Mouse (Mus musculus) embryonic fibroblast, embryonic 13.5 days (primary cell): ENCODE data around the gene Prss27. TPM values are rescaled to one million over a fixed set of nuclear protein-coding genes. Genes with fewer than 3 reads are reported as not detected.
A peak's percentile ranks its signal among the peaks of the same experiment; 100 is the strongest.
"Not testable (repeated sequence)": the region's sequence is repeated elsewhere in the genome, so short reads cannot be mapped to it uniquely, and the experiment has no call there.

ENCODE experiments used
- H3K27ac ChIP-seq: 2 replicates; pipeline ENCODE4 v1.5.1; 2012; ENCODE audit warnings: low read length, control low read depth, inconsistent platforms; ENCODE audit not compliant: insufficient read depth
- H3K4me1 ChIP-seq: 2 replicates; pipeline ENCODE4 v1.6.1; 2011; ENCODE audit warnings: low read length; ENCODE audit not compliant: control insufficient read depth, insufficient read depth
- H3K4me3 ChIP-seq: 2 replicates; pipeline ENCODE4 v1.5.1; 2011; ENCODE audit warnings: mild to moderate bottlenecking, control low read depth, low read length; ENCODE audit not compliant: insufficient read depth
- CTCF ChIP-seq: IDR thresholded peaks from 2 replicates; pipeline ENCODE4 v1.5.1; 2011; ENCODE audit warnings: mild to moderate bottlenecking, control low read depth, low read length, moderate library complexity, borderline replicate concordance; ENCODE audit not compliant: insufficient read depth
- POLR2A ChIP-seq: IDR thresholded peaks from 2 replicates; pipeline ENCODE4 v1.6.1; 2011; ENCODE audit warnings: low read depth, mild to moderate bottlenecking, control low read depth, low read length, moderate library complexity
- polyA plus RNA-seq: library from polyadenylated mRNA; stranded (reverse); fragments of >200 nt; gene quantifications from 2 replicates; pipeline ENCODE4 v1.2.4, GENCODE M21; 2011; ENCODE audit warnings: low read depth; ENCODE audit not compliant: missing spikeins, insufficient read length

The Prss27 gene
- polyA plus RNA-seq, 1 experiment = 0.42 TPM

DNA sequence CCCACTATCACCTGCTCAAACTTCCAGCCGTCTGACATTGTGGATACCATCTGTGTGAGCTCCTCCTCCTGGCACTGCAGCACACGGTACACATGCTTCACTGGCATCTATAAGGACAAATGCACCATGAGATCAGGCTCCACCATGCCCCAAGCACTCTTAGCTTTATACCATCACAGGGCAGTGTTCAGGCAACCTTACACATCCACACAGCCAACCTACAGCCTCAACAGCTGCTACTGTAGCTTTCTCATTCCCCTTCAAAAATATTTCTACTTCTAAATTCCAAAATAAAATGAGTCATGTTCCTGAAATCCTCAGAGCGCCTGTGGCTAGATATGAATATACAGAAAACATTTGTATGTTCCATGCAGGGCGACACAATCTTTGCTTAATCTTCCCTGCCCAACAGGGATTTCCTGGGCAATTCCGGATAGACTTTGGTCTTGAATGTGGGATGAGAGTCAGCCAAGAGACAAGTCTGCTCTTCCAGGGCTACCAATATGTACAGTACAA, 19.8 kb downstream of the Prss27 start:
- H3K27ac ChIP-seq = peak overlapping the region; percentile 30; the same call in 1 of the 2 replicates
- TF ChIP-seq CTCF (no peak), POLR2A (no peak)
- H3K4me3 ChIP-seq = no peak overlapping the region
- peaks cover 10% of the 10 kb centered on the region for H3K4me1 ChIP-seq

DNA sequence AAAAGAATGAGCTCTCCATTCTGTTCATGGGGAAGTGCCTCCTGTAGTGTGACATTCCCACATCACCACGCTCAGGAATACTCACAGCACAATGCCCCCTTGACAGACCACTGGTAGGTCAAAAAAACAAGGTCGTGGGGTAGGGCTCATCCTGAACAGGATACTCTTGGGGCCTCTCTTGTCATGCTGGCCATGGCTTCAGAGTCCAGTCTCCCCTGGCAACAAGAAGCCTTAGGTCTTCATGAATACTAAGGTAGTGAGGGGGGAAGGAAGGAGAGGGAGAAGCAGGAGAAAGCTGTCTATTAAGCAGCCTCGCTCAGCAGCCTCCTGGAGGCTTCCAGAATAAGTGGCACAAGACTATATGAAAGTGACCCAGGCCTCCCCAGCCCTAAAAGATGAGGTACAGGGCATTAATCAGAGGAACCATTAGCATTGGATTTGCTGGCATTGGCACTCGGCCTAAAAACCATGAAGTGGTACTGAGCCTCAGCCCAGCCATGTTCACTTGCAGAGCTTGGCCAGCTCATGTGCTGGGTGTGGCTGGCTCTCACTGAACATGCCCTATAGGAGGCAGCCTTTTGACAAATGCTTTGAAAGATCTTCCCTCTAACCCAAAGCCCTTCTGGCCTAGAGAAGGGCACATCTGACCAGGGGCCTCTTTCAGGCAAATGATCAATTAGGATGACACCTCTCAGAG, 24.7 kb downstream of the Prss27 start:
- TF ChIP-seq POLR2A = no peak
- TF ChIP-seq CTCF = no peak
- Histone ChIP-seq H3K4me3 (no peak overlapping the region), H3K27ac (no peak overlapping the region), H3K4me1 (peaks cover 10% of the 10 kb centered on the region)

DNA sequence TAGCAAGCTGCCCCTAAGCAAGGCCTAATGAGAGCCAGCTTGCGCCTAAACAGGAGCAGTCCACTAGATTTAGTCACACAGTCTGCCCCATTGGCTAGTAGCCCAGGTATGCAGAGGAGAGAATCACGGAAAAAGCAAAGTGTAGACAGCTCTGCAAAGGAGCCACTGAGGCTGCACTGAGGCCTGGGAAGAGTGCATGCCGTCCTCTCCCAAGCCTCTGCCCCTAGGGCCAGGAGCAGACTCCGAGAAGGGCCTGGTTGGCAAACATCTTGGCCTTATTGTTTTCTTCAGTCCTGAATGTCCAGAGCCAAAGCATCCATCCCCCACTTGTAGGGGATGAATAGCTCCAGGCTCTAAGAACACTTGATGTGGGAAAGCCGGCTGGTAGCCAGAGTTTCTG, 30.3 kb downstream of the Prss27 start:
- Histone ChIP-seq H3K4me3 (no peak overlapping the region), H3K27ac (peak overlapping the region; percentile 84), H3K4me1 (peaks cover 22% of the 10 kb centered on the region)
- no peak for TF ChIP-seq CTCF
- no peak for TF ChIP-seq POLR2A

DNA sequence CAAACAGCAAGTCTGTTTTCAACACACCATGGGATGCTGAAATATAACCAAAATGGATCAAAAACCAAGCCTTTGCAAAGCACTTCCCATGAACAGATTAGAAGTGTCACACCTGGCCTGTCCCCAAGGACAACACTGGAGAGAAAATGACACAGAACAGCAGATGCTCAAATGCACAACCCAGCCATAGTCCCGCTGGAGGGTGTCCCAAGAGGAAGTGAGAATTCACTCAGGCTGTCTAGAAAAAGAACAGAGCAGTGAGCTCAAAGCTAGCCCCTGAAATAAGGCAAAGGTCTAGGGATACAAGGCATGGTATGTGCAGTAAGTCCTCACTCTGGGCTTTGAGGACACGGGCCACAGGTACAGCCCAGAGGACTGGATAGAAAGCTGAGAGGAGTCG, 31.6 kb downstream of the Prss27 start:
- Histone ChIP-seq H3K27ac (peak overlapping the region; percentile 58; the same call in 1 of the 2 replicates), H3K4me1 (peaks cover 22% of the 10 kb centered on the region), H3K4me3 (no peak overlapping the region)
- no peak for TF ChIP-seq POLR2A
- TF ChIP-seq CTCF = no peak

DNA sequence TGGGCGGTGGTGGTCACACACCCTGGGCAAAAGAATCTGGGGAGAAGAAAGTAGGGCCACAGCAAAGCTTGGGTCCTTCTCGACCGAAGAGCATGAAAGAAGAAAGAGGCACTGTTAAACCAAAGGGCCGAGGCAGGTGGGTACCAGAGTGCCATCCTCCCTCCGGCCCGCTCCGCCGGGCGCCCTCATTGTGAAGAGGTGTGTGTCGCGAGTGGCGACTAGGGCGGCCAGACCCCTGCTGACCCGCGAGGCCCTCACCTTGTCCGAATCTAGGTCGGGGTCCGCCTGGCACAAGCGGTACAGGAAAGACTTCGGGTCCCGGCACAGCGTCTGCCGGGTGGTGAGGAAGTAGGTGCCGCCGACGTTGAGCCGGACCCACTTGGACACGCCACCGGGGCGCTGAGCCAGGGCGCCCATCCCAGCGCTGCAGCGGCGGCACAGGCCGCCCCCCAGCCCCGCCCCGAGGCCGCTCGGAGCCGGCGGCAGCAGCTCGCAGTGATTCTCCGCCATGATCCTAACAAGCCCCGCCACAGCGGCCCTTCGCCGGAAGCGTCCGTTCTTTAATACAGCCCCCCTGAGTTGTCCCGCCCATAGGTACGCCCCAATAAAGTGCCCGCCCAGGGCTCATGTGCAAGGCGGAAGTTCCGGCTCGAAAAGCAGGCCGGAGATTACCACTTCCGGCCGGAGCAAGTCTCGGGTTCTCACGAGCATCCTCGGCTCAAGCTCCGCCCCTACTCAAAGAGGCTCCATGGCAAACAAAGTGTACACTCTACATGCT, 35.2 kb downstream of the Prss27 start, which contains the start of gene Kctd5:
TSS of gene Kctd5 (minus strand) at position 567 of the 778 bp plus-strand sequence.
- TF ChIP-seq CTCF (no peak), POLR2A (peak; percentile 88)
- Histone ChIP-seq H3K27ac (peak within 1 kb of the TSS; percentile 65), H3K4me1 (peaks cover 17% of the 10 kb centered on the region; the same call in 1 of the 2 replicates), H3K4me3 (peak within 1 kb of the TSS; percentile 95)

DNA sequence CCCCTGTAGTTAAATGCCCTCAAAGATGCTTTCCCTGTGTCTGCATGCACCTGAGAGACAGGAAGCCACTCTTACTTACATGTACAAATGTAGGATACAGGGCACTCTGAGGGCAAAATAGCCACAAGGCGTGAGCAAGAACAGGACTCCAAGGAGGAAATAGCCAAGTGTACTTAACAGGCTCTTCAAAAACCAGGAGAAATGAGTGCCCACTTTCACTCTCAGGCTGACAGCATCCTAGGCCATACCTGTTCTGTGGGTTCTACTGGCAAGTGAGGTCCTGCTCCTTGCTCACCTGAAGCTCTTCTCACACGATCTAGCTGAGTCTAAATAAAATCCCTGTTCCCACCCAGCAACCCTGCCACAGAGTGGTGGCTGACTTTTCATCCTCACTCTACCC, 39.2 kb downstream of the Prss27 start:
- TF ChIP-seq POLR2A (no peak), CTCF (no peak)
- Histone ChIP-seq H3K4me3 (no peak overlapping the region), H3K27ac (no peak overlapping the region), H3K4me1 (no peaks in the 10 kb centered on the region)

DNA sequence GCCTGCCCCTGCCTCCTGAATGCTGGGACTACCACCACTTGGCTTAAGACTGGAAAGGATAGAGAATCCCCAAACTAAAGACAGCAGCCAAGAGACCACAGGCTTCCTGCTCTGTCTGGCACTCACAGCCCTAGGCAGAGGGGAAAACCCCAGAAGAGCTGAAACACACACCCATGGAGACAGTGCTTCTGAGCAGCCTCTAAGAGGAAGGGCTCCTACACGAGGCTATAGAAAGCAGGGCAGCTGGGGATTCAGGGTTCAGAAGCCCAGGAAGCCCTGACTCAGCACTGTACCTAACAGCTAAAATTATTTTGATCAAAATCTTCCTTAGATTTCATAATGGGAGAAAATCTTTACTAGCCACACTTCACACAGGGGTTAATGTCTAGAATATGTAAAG, 46.6 kb downstream of the Prss27 start:
- H3K4me3 ChIP-seq = no peak overlapping the region
- H3K4me1 ChIP-seq = no peaks in the 10 kb centered on the region
- TF ChIP-seq POLR2A = no peak
- no peak for TF ChIP-seq CTCF
- no peak overlapping the region for H3K27ac ChIP-seq

DNA sequence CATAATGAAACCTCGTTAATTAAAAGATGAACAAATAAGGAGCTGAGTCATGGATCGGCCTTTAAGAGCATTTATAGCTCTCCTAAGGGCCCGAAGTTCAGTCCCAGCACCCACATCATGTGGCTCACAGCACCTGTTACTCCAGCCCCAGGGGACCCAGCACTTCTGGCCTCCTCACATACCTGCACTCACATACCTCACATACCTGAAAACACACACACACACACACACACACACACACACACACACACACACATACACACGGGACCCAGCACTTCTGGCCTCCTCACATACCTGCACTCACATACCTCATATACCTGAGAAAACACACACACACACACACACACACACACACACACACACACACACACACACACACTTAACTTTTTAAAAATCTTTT, 48.5 kb downstream of the Prss27 start:
- H3K4me1 ChIP-seq, H3K27ac ChIP-seq, H3K4me3 ChIP-seq: not testable (repeated sequence)

DNA sequence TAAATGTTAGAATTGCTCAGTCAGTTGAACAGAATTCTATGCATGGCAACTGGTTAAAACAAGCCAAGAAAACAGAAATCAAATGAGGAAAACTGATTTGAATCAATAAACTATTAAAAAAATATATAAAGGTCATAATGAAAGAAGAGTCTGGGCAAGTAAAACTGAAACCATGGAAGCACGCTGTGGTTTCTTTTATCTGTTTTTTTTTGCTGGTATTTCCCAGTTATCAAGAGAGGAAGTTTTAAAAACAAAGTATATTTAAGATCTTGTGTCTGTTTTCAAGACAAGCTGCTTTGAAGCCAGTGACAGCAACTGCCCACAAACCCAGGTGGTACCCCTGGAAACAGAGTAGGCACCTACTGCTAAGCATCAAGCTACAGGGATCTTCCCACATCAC, 52.6 kb downstream of the Prss27 start:
- TF ChIP-seq POLR2A = no peak
- TF ChIP-seq CTCF = no peak
- H3K4me1 ChIP-seq = no peaks in the 10 kb centered on the region
- no peak overlapping the region for H3K4me3 ChIP-seq
- no peak overlapping the region for H3K27ac ChIP-seq

Other genes starting within 250 kb of the Prss27 start
- 264 and 303 TPM in 2 replicates for gene Srrm2, start 247.6 kb upstream of the Prss27 start, polyA plus RNA-seq
- 303 and 364 TPM in 2 replicates for gene Elob, start 209.0 kb upstream of the Prss27 start, polyA plus RNA-seq
- gene Prss33, start 202.1 kb upstream of the Prss27 start, polyA plus RNA-seq = not detected in 2 replicates
- gene Prss32, start 194.3 kb upstream of the Prss27 start, polyA plus RNA-seq = not detected in 2 replicates
- gene Prss41, start 194.0 kb upstream of the Prss27 start, polyA plus RNA-seq = not detected in 2 replicates
- not detected in 2 replicates for gene Prss21, start 170.1 kb upstream of the Prss27 start, polyA plus RNA-seq
- not detected in 2 replicates for gene Dcpp1, start 157.3 kb upstream of the Prss27 start, polyA plus RNA-seq
- gene Dcpp2, start 157.3 kb upstream of the Prss27 start, polyA plus RNA-seq = not detected in 2 replicates
- not detected in 2 replicates for gene Dcpp3, start 120.7 kb upstream of the Prss27 start, polyA plus RNA-seq
- not detected in 2 replicates for gene Sbp, start 96.5 kb upstream of the Prss27 start, polyA plus RNA-seq
- not detected in 2 replicates for gene Sbpl, start 82.9 kb upstream of the Prss27 start, polyA plus RNA-seq
- not detected in 2 replicates for gene Prss30, start 57.6 kb upstream of the Prss27 start, polyA plus RNA-seq
- 0.62 TPM in 1 of 2 replicates, not detected in the other for gene Prss22, start 40.0 kb upstream of the Prss27 start, polyA plus RNA-seq
- 80.8 and 83.2 TPM in 2 replicates for gene Kctd5, start 35.3 kb downstream of the Prss27 start, polyA plus RNA-seq
- gene Pdpk1, start 112.8 kb downstream of the Prss27 start, polyA plus RNA-seq = 42.6 and 48.9 TPM in 2 replicates
- gene Amdhd2, start 125.6 kb downstream of the Prss27 start, polyA plus RNA-seq = 26.6 and 31.7 TPM in 2 replicates
- gene Atp6v0c, start 131.6 kb downstream of the Prss27 start, polyA plus RNA-seq = 382 and 460 TPM in 2 replicates
- 10.9 and 14.0 TPM in 2 replicates for gene Tbc1d24, start 167.4 kb downstream of the Prss27 start, polyA plus RNA-seq
- 2.9 and 4.1 TPM in 2 replicates for gene Ntn3, start 171.4 kb downstream of the Prss27 start, polyA plus RNA-seq
- 7.9 and 9.2 TPM in 2 replicates for gene Tedc2, start 182.7 kb downstream of the Prss27 start, polyA plus RNA-seq
- 23.5 and 24.2 TPM in 2 replicates for gene Ccnf, start 213.3 kb downstream of the Prss27 start, polyA plus RNA-seq